Mouse (Mus musculus): Measurements from ENCODE around the gene Yars. TPM values are rescaled to one million over a fixed set of nuclear protein-coding genes. Genes with fewer than 3 reads are reported as not detected.
A peak's percentile ranks its signal among the peaks of the same experiment; 100 is the strongest.
"Not testable (repeated sequence)": the region's sequence is repeated elsewhere in the genome, so short reads cannot be mapped to it uniquely, and the experiment has no call there.

Yars gene
- total RNA-seq, 2 experiments from 2014 or later = 89.6 to 93.2 TPM

GRCm38 (mm10) chr4:129179560-129179959 is 10.0 kb upstream of the Yars start:
- intact Hi-C loops (cut with DNase I) = no loop called here
- DNase-seq (ENCODE audit: low spot score in 2 of 2) = no peak

GRCm38 (mm10) chr4:129188041-129188659 is 1.4 kb upstream of the Yars start:
- intact Hi-C loops (cut with DNase I) = loop anchor here (5.0 kb wide), 1 partner anchor 51 kb away; the partner anchor contains the start of gene Fndc5
- DNase-seq (ENCODE audit: low spot score in 2 of 2) = no peak

- intact Hi-C loops (cut with DNase I) = loop anchor here (1.0 to 5.0 kb wide), 2 partner anchors 52 to 146 kb away; partner anchors contain the start of genes Fndc5, Rbbp4 and Zbtb8os
These were observed 588 bp upstream of the Yars start for GRCm38 (mm10) chr4:129188803-129189541.

GRCm38 (mm10) chr4:129190538-129190937 is 978 bp downstream of the Yars start:
- no peak for DNase-seq (ENCODE audit: low spot score in 2 of 2)
- intact Hi-C loops (cut with DNase I) = no loop called here

More at GRCm38 (mm10) chr4:129188803-129189541, 588 bp upstream of the Yars start:
- peak; percentile 61 to 72 for DNase-seq (ENCODE audit: low spot score in 2 of 2)

GRCm38 (mm10) chr4:129191691-129192090 is 2.1 kb downstream of the Yars start:
- DNase-seq (ENCODE audit: low spot score in 2 of 2) = no peak
- intact Hi-C loops (cut with DNase I) = no loop called here

- DNase-seq (ENCODE audit: low spot score in 2 of 2) = no peak
- intact Hi-C loops (cut with DNase I) = no loop called here
These were observed 4.7 kb downstream of the Yars start for GRCm38 (mm10) chr4:129194280-129194679.

GRCm38 (mm10) chr4:129197514-129197913 is 8.0 kb downstream of the Yars start:
- intact Hi-C loops (cut with DNase I) = no loop called here
- no peak for DNase-seq (ENCODE audit: low spot score in 2 of 2)

- intact Hi-C loops (cut with DNase I) = loop anchor here (10.0 kb wide), 1 partner anchor 250 kb away; no protein-coding TSS in a partner anchor
- no peak for DNase-seq (ENCODE audit: low spot score in 2 of 2)
These were observed 15.1 kb downstream of the Yars start for GRCm38 (mm10) chr4:129204655-129205054.

GRCm38 (mm10) chr4:129206792-129207191 is 17.2 kb downstream of the Yars start:
- intact Hi-C loops (cut with DNase I) = loop anchor here (10.0 kb wide), 1 partner anchor 248 kb away; no protein-coding TSS in a partner anchor
- no peak for DNase-seq (ENCODE audit: low spot score in 2 of 2)

- intact Hi-C loops (cut with DNase I) = loop anchor here (2.0 to 10.0 kb wide), 2 partner anchors 67 to 245 kb away; no protein-coding TSS in a partner anchor
- no peak for DNase-seq (ENCODE audit: low spot score in 2 of 2)
These were observed 19.9 kb downstream of the Yars start for GRCm38 (mm10) chr4:129209504-129209903.

GRCm38 (mm10) chr4:129211461-129211860 is 21.9 kb downstream of the Yars start:
- intact Hi-C loops (cut with DNase I) = no loop called here
- DNase-seq (ENCODE audit: low spot score in 2 of 2) = no peak

- intact Hi-C loops (cut with DNase I) = not testable (repeated sequence)
These were observed 22.9 kb downstream of the Yars start for GRCm38 (mm10) chr4:129212486-129212885.

GRCm38 (mm10) chr4:129218569-129219175 is 29.1 kb downstream of the Yars start:
- intact Hi-C loops (cut with DNase I) = no loop called here
- no peak for DNase-seq (ENCODE audit: low spot score in 2 of 2)

More at GRCm38 (mm10) chr4:129212486-129212885, 22.9 kb downstream of the Yars start:
- not testable (repeated sequence) for DNase-seq (ENCODE audit: low spot score in 2 of 2)

GRCm38 (mm10) chr4:129219198-129219597 is 29.6 kb downstream of the Yars start:
- no peak for DNase-seq (ENCODE audit: low spot score in 2 of 2)
- intact Hi-C loops (cut with DNase I) = no loop called here

- intact Hi-C loops (cut with DNase I) = no loop called here
- no peak for DNase-seq (ENCODE audit: low spot score in 2 of 2)
These were observed 31.0 kb downstream of the Yars start for GRCm38 (mm10) chr4:129220376-129221089.

- intact Hi-C loops (cut with DNase I) = no loop called here
- no peak for DNase-seq (ENCODE audit: low spot score in 2 of 2)
These were observed 31.8 kb downstream of the Yars start for GRCm38 (mm10) chr4:129221097-129222010.

GRCm38 (mm10) chr4:129222019-129222925 is 32.7 kb downstream of the Yars start:
- intact Hi-C loops (cut with DNase I) = no loop called here
- no peak for DNase-seq (ENCODE audit: low spot score in 2 of 2)

All from left cerebral cortex, postnatal 36 days (tissue).